Mouse (Mus musculus): ENCODE data around the gene 2200002J24Rik. TPM values are rescaled to one million over a fixed set of nuclear protein-coding genes. Genes with fewer than 3 reads are reported as not detected.

The 2200002J24Rik gene
- polyA plus RNA-seq, 1 experiment from 2014 or later, result not detected

- 44% methylated on average over 4 of the region's 4 CpGs for WGBS (ENCODE audit: missing documents)
- H3K27ac ChIP-seq, result no peak overlapping the region
- no peaks in the 10 kb centered on the region for H3K79me2 ChIP-seq (ENCODE audit: inconsistent target)
- H3K36me3 ChIP-seq (ENCODE audit: inconsistent target), result no peaks in the 10 kb centered on the region
- no peak overlapping the region for H3K4me3 ChIP-seq (ENCODE audit: inconsistent target)
These were observed 45.4 kb downstream of the 2200002J24Rik start for GRCm38 (mm10) chr7:30744022-30744598.

- Histone ChIP-seq H3K27ac (no peak overlapping the region), H3K79me2 (ENCODE audit: inconsistent target) (no peaks in the 10 kb centered on the region), H3K36me3 (ENCODE audit: inconsistent target) (no peaks in the 10 kb centered on the region), H3K4me3 (ENCODE audit: inconsistent target) (no peak overlapping the region)
- 86% methylated on average over 7 of the region's 7 CpGs for WGBS (ENCODE audit: missing documents)
These were observed 48.9 kb downstream of the 2200002J24Rik start for GRCm38 (mm10) chr7:30747525-30748204.

Other genes starting within 250 kb of the 2200002J24Rik start
- gene Kirrel2, start 241.2 kb upstream of the 2200002J24Rik start, polyA plus RNA-seq (2018), result not detected in 3 replicates
- gene Nphs1, start 240.6 kb upstream of the 2200002J24Rik start, polyA plus RNA-seq (2018), result not detected in 3 replicates
- not detected in 3 replicates for gene Prodh2, start 205.3 kb upstream of the 2200002J24Rik start, polyA plus RNA-seq (2018)
- 0.09 to 0.30 TPM (median 0.16 TPM) in 3 replicates for gene Arhgap33, start 163.9 kb upstream of the 2200002J24Rik start, polyA plus RNA-seq (2018)
- 3.0 to 7.5 TPM (median 3.9 TPM) in 3 replicates for gene Hspb6, start 146.7 kb upstream of the 2200002J24Rik start, polyA plus RNA-seq (2018)
- 1.8 to 5.6 TPM (median 2.0 TPM) in 3 replicates for gene Proser3, start 146.6 kb upstream of the 2200002J24Rik start, polyA plus RNA-seq (2018)
- 18.0 to 27.7 TPM (median 25.4 TPM) in 3 replicates for gene Lin37, start 139.1 kb upstream of the 2200002J24Rik start, polyA plus RNA-seq (2018)
- 61.4 to 79.9 TPM (median 65.3 TPM) in 3 replicates for gene U2af1l4, start 135.6 kb upstream of the 2200002J24Rik start, polyA plus RNA-seq (2018)
- gene Gm49396, start 135.6 kb upstream of the 2200002J24Rik start, polyA plus RNA-seq (2018), result 0.69 to 3.4 TPM (median 0.84 TPM) in 3 replicates
- gene Psenen, start 135.3 kb upstream of the 2200002J24Rik start, polyA plus RNA-seq (2018), result 123 to 220 TPM (median 157 TPM) in 3 replicates
- gene Igflr1, start 133.5 kb upstream of the 2200002J24Rik start, polyA plus RNA-seq (2018), result 0.68 TPM in 1 of 3 replicates, not detected in the others
- gene Kmt2b, start 110.2 kb upstream of the 2200002J24Rik start, polyA plus RNA-seq (2018), result 13.9 to 35.4 TPM (median 16.1 TPM) in 3 replicates
- 0.14 TPM in 1 of 3 replicates, not detected in the others for gene Zbtb32, start 100.0 kb upstream of the 2200002J24Rik start, polyA plus RNA-seq (2018)
- gene Upk1a, start 86.1 kb upstream of the 2200002J24Rik start, polyA plus RNA-seq (2018), result 0.46 TPM in 1 of 3 replicates, not detected in the others
- gene Cox6b1, start 72.8 kb upstream of the 2200002J24Rik start, polyA plus RNA-seq (2018), result 333 to 597 TPM (median 504 TPM) in 3 replicates
- gene Etv2, start 63.1 kb upstream of the 2200002J24Rik start, polyA plus RNA-seq (2018), result not detected in 3 replicates
- 49.7 to 73.5 TPM (median 66.3 TPM) in 3 replicates for gene Rbm42, start 48.6 kb upstream of the 2200002J24Rik start, polyA plus RNA-seq (2018)
- gene Haus5, start 33.9 kb upstream of the 2200002J24Rik start, polyA plus RNA-seq (2018), result 4.8 to 11.7 TPM (median 6.3 TPM) in 3 replicates
- not detected in 3 replicates for gene Pmis2, start 27.3 kb upstream of the 2200002J24Rik start, polyA plus RNA-seq (2018)
- gene Atp4a, start 13.3 kb downstream of the 2200002J24Rik start, polyA plus RNA-seq (2018), result not detected in 3 replicates
- gene Tmem147, start 30.6 kb downstream of the 2200002J24Rik start, polyA plus RNA-seq (2018), result 24.1 to 98.6 TPM (median 72.6 TPM) in 3 replicates
- gene Gapdhs, start 44.8 kb downstream of the 2200002J24Rik start, polyA plus RNA-seq (2018), result not detected in 3 replicates
- 0.54 to 2.3 TPM (median 1.5 TPM) in 3 replicates for gene Sbsn, start 52.5 kb downstream of the 2200002J24Rik start, polyA plus RNA-seq (2018)
- 0.37 TPM in 1 of 3 replicates, not detected in the others for gene Dmkn, start 64.8 kb downstream of the 2200002J24Rik start, polyA plus RNA-seq (2018)
- gene Krtdap, start 89.0 kb downstream of the 2200002J24Rik start, polyA plus RNA-seq (2018), result not detected in 3 replicates
- gene Ffar2, start 124.8 kb downstream of the 2200002J24Rik start, polyA plus RNA-seq (2018), result 0.10 TPM in 1 of 3 replicates, not detected in the others
- not detected in 3 replicates for gene Ffar3, start 157.3 kb downstream of the 2200002J24Rik start, polyA plus RNA-seq (2018)
- not detected in 3 replicates for gene Ffar1, start 162.6 kb downstream of the 2200002J24Rik start, polyA plus RNA-seq (2018)
- gene Cd22, start 181.4 kb downstream of the 2200002J24Rik start, polyA plus RNA-seq (2018), result 15.6 to 31.6 TPM (median 22.5 TPM) in 3 replicates
- 0.43 to 1.9 TPM (median 0.78 TPM) in 3 replicates for gene Mag, start 215.9 kb downstream of the 2200002J24Rik start, polyA plus RNA-seq (2018)
- not detected in 3 replicates for gene Hamp2, start 225.8 kb downstream of the 2200002J24Rik start, polyA plus RNA-seq (2018)
- gene Hamp, start 245.1 kb downstream of the 2200002J24Rik start, polyA plus RNA-seq (2018), result not detected in 3 replicates